Mouse (Mus musculus): Measurements from ENCODE around the gene Dyrk1a. TPM values are rescaled to one million over a fixed set of nuclear protein-coding genes. Genes with fewer than 3 reads are reported as not detected.
"Not testable (repeated sequence)": the region's sequence is repeated elsewhere in the genome, so short reads cannot be mapped to it uniquely, and the experiment has no call there.

Dyrk1a gene
- total RNA-seq, 2 experiments from 2014 or later: 96.7 to 105 TPM

DNA sequence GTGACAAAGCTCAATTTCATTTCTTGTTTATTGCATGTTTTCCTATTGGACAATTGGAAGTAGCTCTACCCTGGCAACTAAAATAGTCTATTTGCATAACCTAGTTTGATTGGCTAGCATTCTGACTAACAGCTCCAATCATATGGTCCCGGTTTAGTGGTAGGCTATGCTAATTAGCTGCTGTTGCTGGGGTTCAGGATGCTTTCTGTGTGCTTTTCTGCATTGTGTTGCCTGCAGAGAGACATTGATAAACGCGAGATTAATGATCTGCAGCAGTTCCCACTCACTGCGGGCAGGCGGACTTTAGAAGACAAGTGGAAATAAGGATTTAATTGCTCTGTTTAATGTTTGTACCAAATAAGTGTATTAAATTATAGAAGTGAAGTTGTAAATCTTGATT is 62.2 kb downstream of the Dyrk1a start:
- DNase-seq (ENCODE audit: low spot score): peak; percentile 58

- no peak for DNase-seq (ENCODE audit: low spot score)
Measured at GRCm38 (mm10) chr16:94632424-94632963, 62.7 kb downstream of the Dyrk1a start.

GRCm38 (mm10) chr16:94633012-94633411 is 63.2 kb downstream of the Dyrk1a start:
- no peak for DNase-seq (ENCODE audit: low spot score)

GRCm38 (mm10) chr16:94637423-94637822 is 67.6 kb downstream of the Dyrk1a start:
- no peak for DNase-seq (ENCODE audit: low spot score)

GRCm38 (mm10) chr16:94641799-94642198 is 72.0 kb downstream of the Dyrk1a start:
- no peak for DNase-seq (ENCODE audit: low spot score)

DNA sequence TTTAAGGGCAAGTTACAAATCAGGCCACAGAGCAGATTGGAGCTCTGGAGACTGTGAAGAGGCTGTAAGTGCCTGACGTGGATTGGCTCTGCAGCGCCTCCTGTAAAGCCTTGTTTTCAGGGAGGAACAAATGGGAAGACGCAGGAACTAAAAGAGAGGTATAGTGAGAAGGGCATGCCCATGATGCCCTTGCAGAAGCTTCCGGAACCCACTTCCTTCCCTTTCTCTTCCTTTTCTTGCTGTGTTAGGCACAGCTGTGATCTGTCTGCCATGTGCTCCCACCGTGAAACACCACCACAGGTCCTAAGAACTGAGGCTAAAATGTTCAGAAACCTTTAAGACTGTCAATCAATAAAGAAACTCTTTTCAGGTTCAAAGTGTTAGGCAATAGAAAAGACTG is 77.3 kb downstream of the Dyrk1a start:
- no peak for DNase-seq (ENCODE audit: low spot score)

DNA sequence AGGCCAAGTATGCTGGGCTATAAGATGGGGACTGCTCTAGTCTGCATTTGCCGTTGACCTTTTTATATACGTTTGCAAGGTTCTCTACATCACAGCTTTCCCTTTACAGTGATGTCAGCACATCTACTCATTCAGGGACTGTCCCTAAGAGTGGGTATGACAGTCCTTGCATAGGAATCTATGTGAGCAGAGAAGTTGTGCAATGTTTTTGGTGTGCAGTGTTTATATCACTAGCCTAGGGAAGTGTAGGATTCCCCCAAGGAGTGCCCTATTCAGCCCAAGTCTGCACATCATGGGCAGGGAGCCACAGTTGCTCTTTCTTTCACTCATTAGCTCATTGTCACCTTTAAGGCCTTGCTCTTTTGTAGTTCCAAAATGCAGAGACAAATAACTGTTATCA is 78.1 kb downstream of the Dyrk1a start:
- no peak for DNase-seq (ENCODE audit: low spot score)

GRCm38 (mm10) chr16:94649861-94650260 is 80.1 kb downstream of the Dyrk1a start:
- no peak for DNase-seq (ENCODE audit: low spot score)

DNA sequence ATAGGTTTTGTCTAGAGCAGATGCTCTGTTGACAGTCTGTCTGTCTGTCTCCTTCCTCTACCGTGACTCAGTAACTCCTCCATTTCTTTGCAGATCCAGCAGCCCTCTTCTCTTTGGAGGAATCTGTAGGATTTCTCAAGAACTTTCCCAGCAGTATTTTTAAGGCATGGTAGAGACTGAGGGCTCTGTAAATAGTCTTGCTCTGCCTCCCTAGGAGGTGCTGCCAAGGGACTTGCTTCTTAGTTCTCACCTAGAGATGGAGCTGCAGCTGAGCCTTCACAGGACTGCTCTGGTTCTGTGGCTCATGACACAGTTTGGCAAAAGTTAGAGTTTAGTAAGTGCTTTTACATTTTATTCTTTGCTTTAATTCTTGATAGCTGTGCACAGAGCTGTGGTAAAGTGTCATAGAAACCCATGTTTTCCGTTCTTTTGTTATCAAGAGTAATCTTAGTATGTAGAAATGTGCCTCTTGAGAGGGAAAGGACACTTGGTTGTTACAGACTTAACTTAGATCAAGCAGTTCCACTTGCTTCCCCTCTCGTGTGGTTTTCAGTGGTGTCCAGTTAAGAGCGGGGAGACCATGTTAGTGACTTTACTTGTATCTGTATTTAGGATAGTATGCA is 82.4 kb downstream of the Dyrk1a start:
- no peak for DNase-seq (ENCODE audit: low spot score)

GRCm38 (mm10) chr16:94655083-94655482 is 85.3 kb downstream of the Dyrk1a start:
- no peak for DNase-seq (ENCODE audit: low spot score)

DNA sequence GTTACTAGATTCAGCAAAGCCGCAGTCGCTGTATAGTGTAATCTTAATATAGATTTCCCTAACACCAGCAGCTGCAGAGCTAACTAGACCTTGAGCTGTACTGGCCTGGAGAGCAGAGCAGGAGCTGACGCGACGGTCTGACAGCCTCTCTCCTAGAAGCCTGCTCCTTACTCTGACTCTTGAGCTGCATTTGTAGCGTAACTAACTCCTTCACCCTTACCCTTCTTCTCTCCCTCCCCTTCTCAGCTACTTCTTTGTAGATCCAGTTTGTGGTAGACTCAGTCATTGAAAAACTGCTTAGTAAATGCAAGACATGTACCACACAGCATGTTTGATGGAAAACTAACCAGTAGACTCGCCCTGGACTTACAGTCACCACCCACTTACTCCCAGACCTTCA is 87.1 kb downstream of the Dyrk1a start:
- DNase-seq (ENCODE audit: low spot score): no peak

- DNase-seq (ENCODE audit: low spot score): no peak
Measured at GRCm38 (mm10) chr16:94659394-94659793, 89.6 kb downstream of the Dyrk1a start.

DNA sequence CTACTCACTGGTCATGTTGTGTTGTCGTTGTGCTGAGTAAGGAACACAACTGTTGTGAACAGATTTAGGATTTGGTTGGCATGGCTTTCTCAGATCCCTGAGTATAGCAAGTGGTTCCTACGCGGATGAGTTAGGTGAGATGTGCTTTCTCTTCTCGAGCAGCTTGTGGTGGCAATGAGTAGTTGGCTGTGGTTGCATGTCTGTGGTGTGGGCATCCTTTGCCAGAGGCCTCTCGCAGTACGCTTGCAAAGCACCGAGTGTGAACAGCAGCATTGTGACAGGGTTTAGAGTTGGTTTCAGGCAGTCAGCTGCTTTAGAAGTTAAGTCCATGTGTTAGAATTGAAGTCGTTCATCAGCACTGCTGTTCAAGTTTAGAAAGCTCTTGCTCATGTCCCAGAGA is 90.4 kb downstream of the Dyrk1a start:
- DNase-seq (ENCODE audit: low spot score): no peak

GRCm38 (mm10) chr16:94667557-94667956 is 97.7 kb downstream of the Dyrk1a start:
- DNase-seq (ENCODE audit: low spot score): no peak

DNA sequence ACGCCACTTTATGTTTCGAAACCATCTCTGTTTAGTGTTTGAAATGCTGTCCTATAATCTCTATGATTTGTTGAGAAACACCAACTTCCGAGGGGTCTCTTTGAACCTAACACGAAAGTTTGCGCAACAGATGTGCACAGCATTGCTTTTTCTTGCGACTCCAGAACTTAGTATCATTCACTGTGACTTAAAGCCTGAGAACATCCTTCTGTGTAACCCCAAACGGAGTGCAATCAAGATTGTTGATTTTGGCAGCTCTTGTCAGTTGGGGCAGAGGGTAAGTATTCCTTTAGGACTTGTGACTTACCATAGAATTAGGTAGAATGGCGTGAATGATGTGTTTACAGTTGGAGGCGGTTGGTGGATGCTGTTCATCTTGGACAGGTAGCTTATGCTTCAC is 101.5 kb downstream of the Dyrk1a start:
- no peak for DNase-seq (ENCODE audit: low spot score)

- no peak for DNase-seq (ENCODE audit: low spot score)
Measured at GRCm38 (mm10) chr16:94680924-94681323, 111.1 kb downstream of the Dyrk1a start.

DNA sequence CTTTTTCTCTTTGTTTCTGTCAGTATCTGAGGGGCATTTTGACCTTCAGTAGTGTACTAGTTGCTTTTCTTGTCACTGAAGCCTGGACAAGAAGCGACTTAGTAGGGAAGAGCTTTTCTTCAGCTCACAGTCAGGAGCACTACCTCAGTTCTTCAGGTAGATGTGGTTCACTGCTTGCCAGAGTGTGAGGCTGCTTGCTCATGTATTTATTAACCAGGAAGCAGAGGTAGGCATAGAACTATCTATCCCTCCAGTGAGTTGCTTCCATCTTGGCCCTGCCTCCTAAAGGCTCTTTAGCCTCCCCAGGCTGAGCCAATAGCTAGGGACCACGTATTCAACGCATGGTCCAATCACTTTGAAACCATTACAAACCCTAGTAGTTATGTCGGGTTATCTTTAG is 112.0 kb downstream of the Dyrk1a start:
- no peak for DNase-seq (ENCODE audit: low spot score)

- no peak for DNase-seq (ENCODE audit: low spot score)
Measured at GRCm38 (mm10) chr16:94683960-94684359, 114.2 kb downstream of the Dyrk1a start.

- DNase-seq (ENCODE audit: low spot score): no peak
Measured at GRCm38 (mm10) chr16:94693687-94694305, 124.0 kb downstream of the Dyrk1a start.

DNA sequence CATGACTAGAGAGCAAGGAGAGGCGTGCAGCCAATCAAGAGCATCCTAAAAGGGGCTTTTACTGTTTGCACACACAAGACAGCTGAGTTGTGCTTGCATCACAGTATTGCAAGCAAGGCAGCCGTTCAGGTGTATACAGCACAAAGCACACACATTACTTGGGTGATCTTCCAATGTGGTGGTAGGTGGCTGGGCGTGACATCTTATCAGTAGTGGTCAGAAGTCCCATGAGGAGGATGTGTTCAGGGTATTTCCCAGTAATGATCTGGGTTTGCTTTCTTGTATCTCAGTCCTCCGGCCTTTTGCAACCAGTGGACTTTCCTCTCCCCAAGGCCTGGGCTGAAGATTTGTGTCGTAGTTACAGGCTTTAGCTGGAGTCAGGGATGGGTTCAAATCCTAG is 127.7 kb downstream of the Dyrk1a start:
- DNase-seq (ENCODE audit: low spot score): no peak

DNA sequence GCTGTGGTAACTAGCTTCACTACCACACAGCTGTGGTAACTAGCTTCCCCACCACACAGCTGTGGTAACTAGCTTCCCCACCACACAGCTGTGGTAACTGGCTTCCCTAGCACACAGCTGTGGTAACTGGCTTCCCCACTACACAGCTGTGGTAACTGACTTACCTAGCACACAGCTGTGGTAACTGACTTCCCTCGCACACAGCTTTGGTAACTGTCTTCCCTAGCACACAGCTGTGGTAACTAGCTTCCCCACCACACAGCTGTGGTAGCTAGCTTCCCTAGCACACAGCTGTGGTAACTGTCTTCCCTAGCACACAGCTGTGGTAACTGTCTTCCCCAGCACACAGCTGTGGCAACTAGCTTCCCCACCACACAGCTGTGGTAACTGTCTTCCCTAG is 128.4 kb downstream of the Dyrk1a start:
- DNase-seq (ENCODE audit: low spot score): not testable (repeated sequence)

DNA sequence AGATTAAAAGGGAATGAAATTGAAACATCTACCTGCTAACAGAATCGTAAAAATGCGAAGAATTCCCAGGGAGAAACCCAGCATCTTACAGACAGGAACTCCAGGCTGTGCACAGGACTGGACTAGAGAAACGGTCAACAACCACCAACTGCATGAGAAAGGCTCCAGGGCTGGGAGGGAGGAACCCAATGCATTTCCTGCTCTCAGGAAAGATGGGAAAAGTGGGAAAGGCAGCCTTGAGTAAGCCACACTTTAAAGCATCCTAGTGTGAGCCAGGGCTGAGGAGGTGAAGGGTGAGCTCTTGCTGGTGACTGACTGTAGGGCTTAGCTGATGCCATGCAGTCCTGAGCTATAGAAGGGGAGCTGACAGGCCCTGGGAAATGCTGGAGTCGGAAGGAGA is 131.3 kb downstream of the Dyrk1a start:
- DNase-seq (ENCODE audit: low spot score): no peak

GRCm38 (mm10) chr16:94701971-94702370 is 132.2 kb downstream of the Dyrk1a start:
- DNase-seq (ENCODE audit: low spot score): no peak
